Mouse (Mus musculus) CD8-positive naive resting alpha-beta T cell, adult 2 months (primary cell): Measurements from ENCODE around the gene Acoxl.
A peak's percentile ranks its signal among the peaks of the same experiment; 100 is the strongest.

Experiments
- DNase-seq, 2 experiments: peaks; one replicate each; pipeline ENCODE4 v3.0.0; 2022; ENCODE audit warnings: low read depth in 2 of 2, low spot score in 2 of 2

Gene Acoxl

GRCm38 (mm10) chr2:127894890-127895289 is 56.2 kb downstream of the Acoxl start:
- DNase-seq: no peak

GRCm38 (mm10) chr2:127897718-127898117 is 59.0 kb downstream of the Acoxl start:
- DNase-seq: no peak

- no peak for DNase-seq
Measured at GRCm38 (mm10) chr2:127904918-127905317, 66.2 kb downstream of the Acoxl start.

GRCm38 (mm10) chr2:127906973-127907678 is 68.5 kb downstream of the Acoxl start:
- no peak for DNase-seq

- no peak for DNase-seq
Measured at GRCm38 (mm10) chr2:127907679-127908042, 69.0 kb downstream of the Acoxl start.

DNA sequence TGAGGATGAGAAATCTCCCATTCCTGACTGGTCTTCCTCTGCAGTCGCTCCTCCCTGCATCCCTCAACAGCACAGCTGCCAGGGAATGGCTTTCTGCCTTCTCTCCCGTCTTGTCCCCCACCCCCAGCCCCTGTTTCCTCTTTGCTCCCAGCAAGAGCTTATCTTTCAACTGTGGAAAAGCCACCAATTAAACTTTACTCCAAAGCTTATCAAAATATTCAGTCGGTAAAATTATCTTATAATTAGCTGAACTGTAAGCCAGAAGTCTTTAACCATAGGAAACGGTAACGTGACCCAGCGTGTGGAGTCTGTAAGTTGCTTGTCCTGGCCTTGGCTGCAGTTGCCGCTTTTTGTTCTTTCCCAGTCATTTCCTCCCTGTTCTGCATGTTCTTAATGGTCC is 70.2 kb downstream of the Acoxl start:
- DNase-seq: no peak

- DNase-seq: no peak
Measured at GRCm38 (mm10) chr2:127909790-127910189, 71.1 kb downstream of the Acoxl start.

DNA sequence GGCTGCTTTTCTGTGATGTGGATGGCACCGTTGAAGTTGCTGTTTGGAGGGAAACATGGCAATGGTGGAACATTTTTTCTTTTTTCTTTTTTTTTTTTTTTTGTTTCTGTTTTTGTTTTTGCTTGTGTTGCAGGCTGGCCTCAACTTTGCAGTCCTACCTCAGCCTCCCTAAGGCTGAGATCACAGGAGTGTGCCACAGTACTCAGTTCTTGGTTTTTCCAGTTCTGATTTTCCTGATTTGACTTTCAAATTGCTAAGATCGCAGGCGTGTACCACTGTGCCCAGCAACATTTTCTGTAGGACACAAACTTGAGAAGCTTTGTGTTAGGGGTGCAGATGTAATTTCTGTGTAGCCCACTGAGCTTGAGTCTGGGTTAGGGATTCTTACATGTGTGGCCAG is 72.9 kb downstream of the Acoxl start:
- DNase-seq: no peak

DNA sequence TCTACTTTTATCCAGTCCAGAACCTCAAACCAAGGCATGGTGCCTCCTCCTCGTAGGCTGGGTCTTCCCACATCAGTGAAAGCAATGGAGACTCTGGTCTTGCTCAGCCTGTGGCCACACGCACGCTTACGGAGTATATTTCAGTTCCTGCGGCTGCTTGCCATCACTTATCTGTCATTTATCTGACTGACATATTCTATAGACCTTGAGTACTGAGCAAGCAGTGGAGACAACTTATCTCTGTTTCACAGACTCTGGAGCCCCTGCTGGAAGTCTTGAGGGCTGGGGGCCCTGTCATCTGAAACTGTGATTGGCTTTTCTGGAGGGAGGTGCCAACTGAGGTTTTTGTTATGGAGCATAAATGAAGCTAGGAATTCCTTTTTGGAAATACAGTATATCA is 75.4 kb downstream of the Acoxl start:
- DNase-seq: no peak

DNA sequence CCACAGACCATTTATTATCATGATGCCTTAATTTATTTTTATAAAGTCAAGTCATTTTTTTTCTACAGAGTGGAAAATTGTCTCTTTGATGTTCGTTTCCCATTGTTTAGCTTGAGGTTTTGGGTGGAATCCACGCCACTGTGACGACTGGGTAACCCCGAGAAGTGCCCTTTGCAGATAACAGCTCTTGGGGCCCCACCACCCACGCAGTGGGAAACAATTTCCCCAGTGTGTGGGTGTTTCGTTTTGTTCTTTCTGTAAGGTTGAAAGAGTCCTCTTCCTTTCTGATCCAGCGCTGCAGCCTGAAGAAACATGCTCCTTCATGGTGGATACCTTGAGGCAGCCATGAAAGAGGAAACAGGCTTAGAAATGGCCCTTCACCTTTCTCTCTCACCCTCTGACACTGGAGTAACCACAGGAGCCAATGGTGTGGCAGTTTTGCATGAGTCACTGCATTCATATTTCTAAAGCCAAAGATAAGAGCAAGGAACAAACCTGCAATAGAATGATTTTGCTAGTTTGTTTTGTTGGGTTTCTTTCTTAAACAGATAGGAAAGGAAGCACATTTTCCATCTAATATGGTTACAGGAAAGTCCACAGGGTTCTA is 78.2 kb downstream of the Acoxl start:
- DNase-seq: peak; percentile 44 to 61

DNA sequence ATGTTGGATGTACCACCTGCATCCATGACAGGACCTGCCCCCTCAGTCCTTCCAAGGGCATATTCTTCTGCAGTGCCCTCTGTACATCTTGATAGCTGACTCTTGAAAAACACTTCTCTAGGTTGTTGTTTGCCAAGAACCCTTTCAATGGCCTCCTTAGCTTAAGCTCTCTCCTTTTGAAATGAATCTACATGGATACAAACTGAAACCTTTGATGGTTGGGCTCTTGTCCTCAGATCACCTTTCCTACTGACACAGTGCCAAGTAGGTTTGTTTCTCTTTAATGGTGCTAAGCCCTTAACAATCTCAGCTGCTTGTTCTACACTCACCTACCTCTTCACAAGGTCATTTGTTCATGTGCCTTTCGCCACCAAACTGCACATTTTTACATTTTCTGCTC is 81.1 kb downstream of the Acoxl start:
- no peak for DNase-seq

- DNase-seq: peak; percentile 55 to 67
Measured at GRCm38 (mm10) chr2:127922036-127922901, 83.6 kb downstream of the Acoxl start.

DNA sequence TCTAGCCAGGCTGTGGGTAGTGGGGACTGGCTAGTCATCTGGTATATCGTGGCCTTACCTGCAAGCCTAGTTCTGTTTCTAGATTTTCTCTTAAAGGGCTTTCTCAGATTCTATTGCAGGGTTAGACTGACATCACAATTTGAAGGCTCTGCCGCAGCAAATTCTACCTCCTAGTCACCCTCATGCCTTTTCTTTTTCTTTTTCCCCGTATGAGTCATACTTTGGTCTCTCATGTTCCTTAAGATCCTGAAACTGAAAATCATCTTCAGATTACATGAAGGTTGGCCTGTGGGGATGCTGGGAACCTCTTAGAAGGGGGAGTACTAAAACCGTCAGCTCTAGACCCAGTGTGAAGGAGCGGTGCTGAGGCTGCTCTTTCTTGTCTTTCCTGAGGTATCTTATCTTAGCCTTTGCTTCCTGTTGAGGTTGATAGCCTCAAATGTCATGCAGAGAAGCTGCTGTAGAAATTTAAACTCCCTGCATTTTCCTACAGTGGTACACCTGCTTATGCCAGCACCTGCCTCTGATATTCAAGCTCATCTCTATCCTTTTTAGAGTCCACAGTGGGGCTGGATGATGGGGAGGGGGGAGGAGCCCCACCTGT is 84.5 kb downstream of the Acoxl start:
- DNase-seq: peak in 1 of 2 experiments; percentile 18

GRCm38 (mm10) chr2:127926679-127927324 is 88.1 kb downstream of the Acoxl start:
- no peak for DNase-seq

- DNase-seq: peak; percentile 49 to 56
Measured at GRCm38 (mm10) chr2:127927452-127928273, 89.0 kb downstream of the Acoxl start.

DNA sequence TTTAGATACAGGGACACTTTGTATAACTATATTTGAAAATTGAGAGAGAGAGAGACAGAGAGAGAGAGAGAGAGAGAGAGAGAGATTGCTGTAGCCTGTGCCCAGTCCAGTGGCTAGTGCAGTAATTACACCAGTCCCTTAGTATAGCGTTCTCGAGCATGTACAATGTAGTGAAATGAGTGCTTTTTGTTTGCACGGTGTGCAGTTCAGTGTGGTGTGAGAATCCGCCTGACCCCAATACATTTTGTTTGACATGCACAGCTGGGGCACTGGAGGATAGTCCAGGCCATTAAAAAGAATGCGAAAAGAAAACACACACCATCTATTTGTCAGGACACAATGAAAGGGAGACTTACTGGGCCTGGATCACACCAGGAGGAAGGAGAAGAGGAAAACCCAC is 89.6 kb downstream of the Acoxl start:
- no peak for DNase-seq

- DNase-seq: no peak
Measured at GRCm38 (mm10) chr2:127928871-127929270, 90.2 kb downstream of the Acoxl start.

GRCm38 (mm10) chr2:127929939-127930715 is 91.5 kb downstream of the Acoxl start:
- no peak for DNase-seq

DNA sequence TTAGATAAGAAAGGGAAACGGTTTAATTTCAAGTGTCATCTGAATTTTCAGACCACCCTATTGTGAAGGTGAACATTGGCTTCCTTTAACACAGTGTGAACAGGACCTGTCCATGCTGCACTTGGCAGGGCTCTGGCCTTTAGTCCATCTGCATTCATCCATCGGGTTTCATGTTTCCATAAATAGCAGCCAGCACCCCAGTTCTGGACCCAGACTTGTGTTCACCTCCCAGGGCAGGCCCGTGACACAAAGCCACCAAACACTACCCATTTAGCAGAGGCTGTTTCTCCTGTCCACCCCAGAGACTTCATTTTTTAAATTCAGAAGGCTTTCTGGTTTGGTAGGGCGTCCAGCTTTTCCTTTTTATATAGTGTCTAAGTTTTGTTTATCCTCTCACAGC is 92.9 kb downstream of the Acoxl start:
- no peak for DNase-seq

DNA sequence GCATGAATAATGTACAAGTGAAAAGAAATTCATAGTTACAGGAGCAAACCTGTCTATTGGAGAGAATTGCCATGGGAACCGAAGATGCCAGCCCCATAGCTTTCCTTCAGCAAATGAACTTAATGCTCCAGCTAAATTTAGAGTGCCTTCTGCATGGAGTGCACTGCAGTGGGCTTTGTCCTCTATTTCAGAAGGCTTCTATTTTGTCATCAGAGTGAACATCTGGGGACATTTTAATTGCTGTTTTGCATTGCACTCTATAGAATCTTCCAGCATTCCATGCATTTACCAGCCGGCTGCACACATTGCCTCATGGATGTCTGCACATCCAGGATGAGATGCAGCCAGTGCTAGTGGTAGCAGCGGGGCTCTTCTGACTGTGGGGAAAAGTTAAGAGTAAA is 94.9 kb downstream of the Acoxl start:
- DNase-seq: no peak
